In the genomic region with DNA sequence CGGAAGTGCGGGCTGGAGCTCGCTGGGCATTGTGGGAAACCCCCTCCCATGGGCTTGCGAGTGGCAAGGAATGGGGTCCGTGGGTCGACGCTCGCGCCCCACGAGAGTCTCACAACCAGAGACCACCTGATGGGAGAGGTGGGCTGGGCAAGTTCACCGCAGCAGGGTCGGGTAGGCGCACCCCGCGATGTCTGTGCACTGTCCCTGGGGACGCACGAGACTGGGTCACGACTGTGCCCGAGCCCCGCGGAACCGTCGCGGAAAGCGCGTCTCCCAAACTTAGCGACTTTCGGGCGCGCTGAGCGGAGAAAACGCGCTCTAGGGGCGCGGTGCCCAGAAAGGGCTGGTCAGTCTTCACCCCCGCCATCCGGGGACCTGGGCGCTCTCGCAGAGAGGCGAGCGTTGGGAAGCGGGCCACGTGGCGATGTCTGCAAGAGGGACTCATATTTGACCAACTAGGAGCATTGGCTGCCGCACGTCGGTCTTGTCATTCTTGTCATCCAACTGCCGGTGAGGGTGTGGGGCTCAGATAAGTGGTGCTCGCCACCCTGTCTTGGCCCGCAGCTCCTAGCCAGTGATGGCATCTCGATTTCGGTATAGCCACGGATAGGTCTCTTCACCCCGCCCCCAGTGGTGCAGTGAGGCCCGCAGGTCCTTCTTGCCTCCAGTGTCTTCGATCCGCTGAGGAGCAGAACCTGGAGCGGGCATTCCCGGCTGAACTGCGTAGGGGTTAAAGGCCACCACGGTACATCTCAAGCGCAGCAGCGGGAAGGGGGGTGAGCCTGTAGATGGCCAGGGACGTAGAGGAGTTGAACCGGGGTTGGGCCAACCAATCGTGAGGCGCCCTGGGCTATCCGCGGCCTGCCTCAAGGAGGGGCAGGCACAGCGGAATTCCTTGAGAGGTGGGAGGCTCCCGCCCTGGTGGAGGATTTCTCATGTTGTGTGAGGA, we compare ENCODE assay signal across 8 mouse cellular contexts. TPM values are rescaled to one million over a fixed set of nuclear protein-coding genes. Genes with fewer than 3 reads are reported as not detected.
A peak's percentile ranks its signal among the peaks of the same experiment; 100 is the strongest.
DNase-seq lines count a peak whose midpoint lies in the region; ATAC-seq and TF ChIP-seq lines count a peak whose summit lies in the region.

No protein-coding gene starts in this region.

- peaks cover 81% of the 10 kb centered on the region for H3K27me3 ChIP-seq in G1E (ENCODE audit: insufficient read depth, low read length)
- peaks cover 25% of the 10 kb centered on the region for H3K27me3 ChIP-seq in forebrain, embryonic 10.5 days (ENCODE audit: poor library complexity, severe bottlenecking)
- no peaks in the 10 kb centered on the region for H3K27me3 ChIP-seq in lung, postnatal 0 days (replicated peaks; ENCODE audit: insufficient read depth, low read length)

- TF ChIP-seq CTCF in G1E (IDR thresholded peaks at IDR 0.05; ENCODE audit: low read depth, low read length), result no peak
- peak; percentile 33 for TF ChIP-seq CTCF in lung, postnatal 0 days (IDR thresholded peaks at IDR 0.05)

- H3K27ac ChIP-seq in forebrain, embryonic 10.5 days, result peak overlapping the region; percentile 92
- peak overlapping the region; percentile 66 for H3K27ac ChIP-seq in lung, postnatal 0 days (ENCODE audit: low read length)

- ATAC-seq in G1E (ENCODE audit: extremely low read depth, insufficient number of reproducible peaks, low FRiP score, poor library complexity, severe bottlenecking), result no peak
- peak; percentile 46 for ATAC-seq in lung, postnatal 0 days

- intact Hi-C loops in heart, postnatal 10 days (cut with DNase I), result loop anchor here (2.0 to 5.0 kb wide), 3 partner anchors 37 to 61 kb away; partner anchors contain the start of genes Dnajc5 and Tpd52l2

- WGBS in forebrain, embryonic 10.5 days, result under 1% methylated on average over 70 of the region's 71 CpGs
- WGBS in lung, postnatal 0 days, result under 1% methylated on average over 66 of the region's 71 CpGs

- peak overlapping the region; percentile 98 for H3K4me2 ChIP-seq in lung, postnatal 0 days (replicated peaks; ENCODE audit: low read depth, low read length)

- TF ChIP-seq EP300 in lung, postnatal 0 days (IDR thresholded peaks at IDR 0.05), result no peak

- H3K9ac ChIP-seq in lung, postnatal 0 days (replicated peaks; ENCODE audit: low read depth), result peak overlapping the region; percentile 29; the same call in 1 of the 2 replicates

- peak overlapping the region; percentile 78 for H3K4me3 ChIP-seq in G1E (ENCODE audit: low read depth, low read length)
- peak overlapping the region; percentile 99 for H3K4me3 ChIP-seq in forebrain, embryonic 10.5 days
- H3K4me3 ChIP-seq in lung, postnatal 0 days (ENCODE audit: low read depth, low read length), result peak overlapping the region; percentile 89

- H3K4me1 ChIP-seq in G1E (ENCODE audit: insufficient read depth, low read depth, low read length), result peaks cover 22% of the 10 kb centered on the region
- H3K4me1 ChIP-seq in forebrain, embryonic 10.5 days, result peaks cover 47% of the 10 kb centered on the region
- no peaks in the 10 kb centered on the region for H3K4me1 ChIP-seq in lung, postnatal 0 days (ENCODE audit: insufficient read depth, low read depth, low read length)

- no peaks in the 10 kb centered on the region for H3K36me3 ChIP-seq in G1E (replicated peaks)
- no peaks in the 10 kb centered on the region for H3K36me3 ChIP-seq in forebrain, embryonic 10.5 days (replicated peaks)
- no peaks in the 10 kb centered on the region for H3K36me3 ChIP-seq in lung, postnatal 0 days (ENCODE audit: insufficient read depth, low read length)

- no peak for DNase-seq in G1E (ENCODE audit: low spot score)
- peak; percentile 60 for DNase-seq in c-Kit-negative CD71-positive TER-119-positive erythroid progenitor cells, embryonic 14.5 days (ENCODE audit: low read depth, low spot score)
- peak; percentile 70 for DNase-seq in forebrain, embryonic 10.5 days (ENCODE audit: extremely low spot score, low spot score)
- DNase-seq in heart, postnatal 10 days, result peak; percentile 70 to 80
- peak; percentile 75 to 90 for DNase-seq in kidney, postnatal 25 days
- DNase-seq in lung, postnatal 0 days (ENCODE audit: low spot score), result peak; percentile 77
- DNase-seq in ovary, postnatal 10 days (ENCODE audit: low spot score), result peak; percentile 48
- peak; percentile 45 for DNase-seq in urinary bladder, adult 2 months (ENCODE audit: low spot score)

- no peaks in the 10 kb centered on the region for H3K9me3 ChIP-seq in G1E (replicated peaks)
- H3K9me3 ChIP-seq in forebrain, embryonic 10.5 days, result no peaks in the 10 kb centered on the region
- H3K9me3 ChIP-seq in lung, postnatal 0 days (ENCODE audit: low read length), result no peaks in the 10 kb centered on the region

RNA-seq across cellular contexts. Expression of gene Zbtb46, which starts 0.7 kb away (rescaled TPM):
- total RNA-seq in G1E (2014; fragmentation: Nextera tagmentation) (not detected in 2 replicates), G1E (2017) (0.23 and 0.66 TPM in 2 replicates)
- 0.04 TPM in 1 of 2 replicates, not detected in the other for polyA plus RNA-seq in G1E (2012)
- polyA plus RNA-seq in forebrain, embryonic 10.5 days (2016; fragmentation: Nextera tagmentation; extraction: Ambion mirVana), result 17.5 and 18.3 TPM in 2 replicates
- total RNA-seq in heart, postnatal 10 days (2021), result 10 to 100 TPM; 14.8 to 15.9 TPM
- polyA plus RNA-seq in lung, postnatal 0 days (2015; fragmentation: Nextera tagmentation; extraction: Ambion mirVana), result 11.2 and 14.8 TPM in 2 replicates
- polyA plus RNA-seq in urinary bladder, adult 2 months (2012; rRNA removed), result 4.4 and 4.6 TPM in 2 replicates

RNA-seq across cellular contexts. Expression of gene Abhd16b, which starts 33.1 kb away (rescaled TPM):
- total RNA-seq in G1E (2014; fragmentation: Nextera tagmentation) (not detected in 2 replicates), G1E (2017) (not detected in 2 replicates)
- not detected in 2 replicates for polyA plus RNA-seq in G1E (2012)
- 0.25 TPM in 1 of 2 replicates, not detected in the other for polyA plus RNA-seq in forebrain, embryonic 10.5 days (2016; fragmentation: Nextera tagmentation; extraction: Ambion mirVana)
- total RNA-seq in heart, postnatal 10 days (2021), result not detected
- 0.21 and 0.25 TPM in 2 replicates for polyA plus RNA-seq in lung, postnatal 0 days (2015; fragmentation: Nextera tagmentation; extraction: Ambion mirVana)
- not detected in 2 replicates for polyA plus RNA-seq in urinary bladder, adult 2 months (2012; rRNA removed)

RNA-seq across cellular contexts. Expression of gene Tpd52l2, which starts 37.0 kb away (rescaled TPM):
- 56.4 and 65.2 TPM in 2 replicates for total RNA-seq in G1E (2014; fragmentation: Nextera tagmentation)
- 87.1 and 89.2 TPM in 2 replicates for total RNA-seq in G1E (2017)
- 45.3 and 47.1 TPM in 2 replicates for polyA plus RNA-seq in G1E (2012)
- polyA plus RNA-seq in forebrain, embryonic 10.5 days (2016; fragmentation: Nextera tagmentation; extraction: Ambion mirVana), result 151 and 158 TPM in 2 replicates
- total RNA-seq in heart, postnatal 10 days (2021), result 10 to 100 TPM; 69.9 to 74.9 TPM
- 131 and 135 TPM in 2 replicates for polyA plus RNA-seq in lung, postnatal 0 days (2015; fragmentation: Nextera tagmentation; extraction: Ambion mirVana)
- 118 and 128 TPM in 2 replicates for polyA plus RNA-seq in urinary bladder, adult 2 months (2012; rRNA removed)
